Mouse (Mus musculus): ENCODE results near the gene Grwd1.

DNA sequence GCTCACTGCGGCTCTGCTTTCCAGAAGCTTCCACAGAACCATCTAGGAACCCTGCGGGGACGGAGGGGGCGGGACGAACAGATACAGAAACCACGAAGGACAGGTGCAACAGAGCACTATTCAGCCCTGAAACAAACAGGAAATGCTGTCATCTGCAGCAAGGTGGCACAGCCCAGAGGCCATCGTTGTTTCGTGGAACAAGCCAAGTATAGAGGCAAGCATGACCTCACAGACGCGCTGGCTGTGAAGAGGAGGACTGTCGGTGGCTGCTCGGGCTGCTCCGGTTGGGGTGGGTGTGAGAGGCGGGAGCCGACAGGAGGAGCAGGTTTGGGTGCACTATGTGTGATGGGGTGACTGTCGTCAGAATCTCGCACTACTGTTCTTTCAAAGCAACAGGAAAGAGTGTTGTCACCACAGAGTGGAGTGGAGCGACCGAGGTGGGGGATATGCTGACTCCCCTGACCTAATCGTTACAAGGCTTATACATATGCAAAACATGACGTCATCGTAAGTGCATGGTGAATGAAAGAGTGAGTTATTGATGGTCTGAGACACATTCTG lies 51.6 kb downstream of the Grwd1 start:
- TF ChIP-seq TAL1 (IDR thresholded peaks at IDR 0.05; ENCODE audit: low read length), result no peak
- no peak for TF ChIP-seq GATA1 (IDR thresholded peaks at IDR 0.05; ENCODE audit: low read length)

All from erythroblast, embryonic 14.5 days (primary cell).